Mouse (Mus musculus) CH12.LX (cell line): Measurements from ENCODE around the gene Slc7a15. TPM values are rescaled to one million over a fixed set of nuclear protein-coding genes. Genes with fewer than 3 reads are reported as not detected.

Experiments used
- DNase-seq: peaks from one replicate; pipeline ENCODE4 v3.0.0-alpha.2; 2013; ENCODE audit errors: extremely low read depth
- H3K27ac ChIP-seq: 2 replicates; pipeline ENCODE4 v1.5.1; 2012; ENCODE audit warnings: low read depth, mild to moderate bottlenecking, control low read depth, moderate library complexity; ENCODE audit not compliant: insufficient read depth
- H3K27me3 ChIP-seq: replicated peaks from 2 replicates; pipeline ENCODE3; 2012; ENCODE audit warnings: inconsistent platforms
- H3K36me3 ChIP-seq, 2 experiments: replicated peaks in 1 of 2; 2 replicates each; pipeline versions ENCODE3 to v1.6.1; 2012; ENCODE audit warnings: inconsistent platforms in 1 of 2, low read length in 1 of 2, mild to moderate bottlenecking in 1 of 2, mixed read lengths in 1 of 2, moderate library complexity in 1 of 2; ENCODE audit not compliant: control insufficient read depth in 1 of 2, insufficient read depth in 1 of 2
- H3K4me1 ChIP-seq, 2 experiments: 2 replicates each; pipeline ENCODE4 v1.6.1; 2012; ENCODE audit warnings: inconsistent platforms in 1 of 2, moderate library complexity in 1 of 2; ENCODE audit not compliant: insufficient read depth in 2 of 2, control insufficient read depth in 1 of 2
- H3K4me2 ChIP-seq: 2 replicates; pipeline ENCODE4 v1.6.1; 2012; ENCODE audit warnings: low read depth, mild to moderate bottlenecking, control low read depth; ENCODE audit not compliant: poor library complexity, insufficient read depth, severe bottlenecking
- H3K4me3 ChIP-seq, 3 experiments: fragments of 150-350 bp in 1 of 3; sonication (generic) in 1 of 3; replicated peaks in 1 of 3; 2 replicates each; pipeline versions ENCODE3 to v1.5.1; 2011 to 2012; ENCODE audit warnings: low read depth in 2 of 3, low read length in 2 of 3, mild to moderate bottlenecking in 2 of 3, moderate library complexity in 2 of 3, control low read depth in 1 of 3, improper control_type of control experiment in 1 of 3, inconsistent platforms in 1 of 3, mixed read lengths in 1 of 3; ENCODE audit not compliant: poor library complexity in 1 of 3
- H3K79me2 ChIP-seq: replicated peaks from 2 replicates; pipeline ENCODE4 v1.6.1; 2012; ENCODE audit warnings: mild to moderate bottlenecking, moderate library complexity; ENCODE audit not compliant: control insufficient read depth, poor library complexity, insufficient read depth, severe bottlenecking; ENCODE audit errors: extremely low read depth
- H3K9ac ChIP-seq: 2 replicates; pipeline ENCODE4 v1.6.1; 2012; ENCODE audit warnings: low read depth, mild to moderate bottlenecking, control low read depth, moderate library complexity; ENCODE audit not compliant: insufficient read depth
- H3K9me3 ChIP-seq: replicated peaks from 2 replicates; pipeline ENCODE3; 2012; ENCODE audit warnings: low read length, inconsistent platforms, mixed read lengths
- CHD1 ChIP-seq: IDR thresholded peaks from 2 replicates; pipeline ENCODE4 v1.6.1; 2012; ENCODE audit warnings: low read depth, low read length, improper control_type of control experiment, inconsistent platforms
- ELF1 ChIP-seq: IDR thresholded peaks from 2 replicates; pipeline ENCODE4 v1.6.1; 2014; ENCODE audit warnings: low read depth, mild to moderate bottlenecking, inconsistent platforms, low read length, improper control_type of control experiment
- EP300 ChIP-seq: IDR thresholded peaks from 2 replicates; pipeline ENCODE4 v1.6.1; 2011; ENCODE audit warnings: low read length, improper control_type of control experiment
- HCFC1 ChIP-seq: IDR thresholded peaks from 2 replicates; pipeline ENCODE4 v1.6.1; 2012; ENCODE audit warnings: low read depth, mild to moderate bottlenecking, inconsistent platforms, low read length, improper control_type of control experiment
- KAT2A ChIP-seq: IDR thresholded peaks from 2 replicates; pipeline ENCODE4 v1.6.1; 2012; ENCODE audit warnings: low read length, improper control_type of control experiment, inconsistent platforms; ENCODE audit not compliant: insufficient replicate concordance
- MXI1 ChIP-seq: IDR thresholded peaks from 2 replicates; pipeline ENCODE4 v1.6.1; 2011; ENCODE audit warnings: mild to moderate bottlenecking, low read depth, low read length, improper control_type of control experiment
- NRF1 ChIP-seq: IDR thresholded peaks from 2 replicates; pipeline ENCODE4 v1.6.1; 2014; ENCODE audit warnings: low read depth, mild to moderate bottlenecking, inconsistent platforms, low read length, improper control_type of control experiment, moderate library complexity
- POLR2AphosphoS2 ChIP-seq: IDR thresholded peaks from 2 replicates; pipeline ENCODE4 v1.6.1; 2011; ENCODE audit warnings: low read depth, low read length, improper control_type of control experiment
- RAD21 ChIP-seq: IDR thresholded peaks from 2 replicates; pipeline ENCODE4 v1.6.1; 2011; ENCODE audit warnings: low read depth, mild to moderate bottlenecking, low read length, improper control_type of control experiment, moderate library complexity
- TCF12 ChIP-seq: IDR thresholded peaks from 2 replicates; pipeline ENCODE4 v1.6.1; 2014; ENCODE audit warnings: low read depth, mild to moderate bottlenecking, inconsistent platforms, low read length, improper control_type of control experiment
- USF2 ChIP-seq: conservative IDR thresholded peaks from 2 replicates; pipeline ENCODE4 v1.6.1; 2011; ENCODE audit warnings: low read depth, low read length, improper control_type of control experiment
- ZKSCAN1 ChIP-seq: IDR thresholded peaks from 2 replicates; pipeline ENCODE4 v1.6.1; 2012; ENCODE audit warnings: low read depth, inconsistent platforms, low read length, improper control_type of control experiment, borderline replicate concordance
- dilution Hi-C: fragments of 300-500 bp; cut with MboI; formaldehyde crosslinking; loops from 2 replicates; pipeline ENCODE4 v1.14.3; 2020; ENCODE audit warnings: low sequenced_read_pairs; ENCODE audit not compliant: extremely low pct_unique_long_range_greater_than_20kb, extremely low pct_ligation_motif_present
- in situ Hi-C: fragments of 300-500 bp; cut with MboI; formaldehyde crosslinking; loops from 3 replicates; pipeline ENCODE4 v1.14.3; 2019; ENCODE audit warnings: low sequenced_read_pairs, low pct_ligation_motif_present, low pct_unique_long_range_greater_than_20kb, mixed read lengths
- polyA plus RNA-seq: library from polyadenylated mRNA; unstranded; fragments of >175 nt; gene quantifications from 2 replicates; pipeline ENCODE4 v1.2.1, GENCODE M21; 2012; ENCODE audit warnings: low read depth; ENCODE audit not compliant: insufficient read length
- total RNA-seq, 2 experiments: library from RNA; depleted of rRNA; stranded (reverse); fragments of 300-350 nt in 1 of 2; fragments of >200 nt in 1 of 2; gene quantifications; 2 replicates each; pipeline ENCODE4 v1.2.3; 2012 to 2014

The Slc7a15 gene
- total and polyA plus RNA-seq, 3 experiments, result not detected

DNA sequence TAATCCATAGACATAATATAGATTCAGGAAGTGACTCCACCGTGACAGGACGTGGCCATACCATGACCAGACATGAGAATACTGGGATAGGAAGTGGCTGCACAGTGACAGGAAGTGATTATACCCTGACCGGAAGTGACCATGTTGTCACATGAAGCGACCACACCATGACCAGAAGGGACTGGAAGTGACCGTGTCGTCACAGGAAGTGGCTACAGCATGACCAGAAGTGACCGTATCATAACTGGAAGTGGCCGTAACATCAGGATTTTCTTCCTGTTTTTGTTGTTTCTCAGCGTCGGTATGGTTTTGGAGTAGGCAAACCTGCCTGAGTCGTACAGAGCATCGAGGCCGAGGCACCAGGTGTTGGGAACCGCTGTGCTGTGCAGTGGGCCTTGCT, 38.1 kb upstream of the Slc7a15 start:
- Histone ChIP-seq H3K4me1 (peaks cover 0 to 6% of the 10 kb centered on the region in 2 experiments; a peak in 2 of 4 replicates), H3K27ac (no peak overlapping the region), H3K4me2 (no peak overlapping the region), H3K4me3 (no peak overlapping the region), H3K27me3 (no peaks in the 10 kb centered on the region), H3K9ac (no peak overlapping the region), H3K36me3 (peaks cover 2 to 3% of the 10 kb centered on the region in 2 experiments), H3K79me2 (no peaks in the 10 kb centered on the region), H3K9me3 (peaks cover 2% of the 10 kb centered on the region)
- no peak for TF ChIP-seq KAT2A
- 0 out of 2 replicates have a peak, but pooled peaks have one; percentile 37 for TF ChIP-seq ELF1
- DNase-seq, result no peak
- in situ Hi-C loops, result no loop called here
- dilution Hi-C loops, result no loop called here

GRCm38 (mm10) chr12:8635546-8635945, 36.7 kb upstream of the Slc7a15 start:
- Histone ChIP-seq H3K9ac (no peak overlapping the region), H3K27ac (no peak overlapping the region), H3K27me3 (no peaks in the 10 kb centered on the region), H3K9me3 (peaks cover 2% of the 10 kb centered on the region), H3K36me3 (peaks cover 2 to 3% of the 10 kb centered on the region in 2 experiments), H3K4me2 (no peak overlapping the region), H3K4me3 (no peak overlapping the region), H3K79me2 (no peaks in the 10 kb centered on the region), H3K4me1 (peaks cover 0 to 4% of the 10 kb centered on the region in 2 experiments; a peak in 1 of 4 replicates)
- TF ChIP-seq USF2 (no peak), POLR2AphosphoS2 (no peak), HCFC1 (no peak), ZKSCAN1 (peak; percentile 78), ELF1 (no peak)
- dilution Hi-C loops (no loop called here), in situ Hi-C loops (no loop called here)
- DNase-seq, result no peak

DNA sequence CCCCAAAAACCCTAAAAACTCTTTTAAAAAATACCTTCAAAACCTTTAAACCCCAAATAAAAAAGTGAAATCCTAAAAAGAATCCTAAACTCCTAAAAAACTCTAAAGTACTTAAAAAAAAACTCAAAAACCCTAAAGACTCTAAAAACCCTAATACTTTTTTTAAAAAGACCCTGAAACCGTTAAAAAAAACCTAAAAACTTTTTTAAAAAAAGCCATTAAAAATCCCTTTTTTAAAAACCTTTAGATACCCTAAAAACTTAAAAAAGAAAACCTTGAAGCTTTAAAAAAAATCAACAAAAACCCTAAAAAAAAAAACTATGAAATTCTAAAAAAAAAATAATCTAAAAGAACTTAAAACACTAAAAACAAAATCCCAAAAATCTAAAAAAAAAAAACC, 35.4 kb upstream of the Slc7a15 start:
- DNase-seq, result no peak
- dilution Hi-C loops, result no loop called here

More for the DNA sequence above, 35.4 kb upstream of the Slc7a15 start:
- H3K36me3 ChIP-seq, result peaks cover 2 to 3% of the 10 kb centered on the region in 2 experiments
- no peaks in the 10 kb centered on the region for H3K27me3 ChIP-seq
- no peak overlapping the region for H3K27ac ChIP-seq
- H3K9me3 ChIP-seq, result peaks cover 2% of the 10 kb centered on the region
- H3K79me2 ChIP-seq, result no peaks in the 10 kb centered on the region
- H3K9ac ChIP-seq, result no peak overlapping the region
- in situ Hi-C loops, result no loop called here
- H3K4me2 ChIP-seq, result no peak overlapping the region
- peaks cover 0 to 4% of the 10 kb centered on the region in 2 experiments; a peak in 1 of 4 replicates for H3K4me1 ChIP-seq
- no peak for TF ChIP-seq MXI1
- no peak for TF ChIP-seq HCFC1
- TF ChIP-seq CHD1, result no peak
- TF ChIP-seq TCF12, result no peak
- no peak for TF ChIP-seq RAD21
- no peak for TF ChIP-seq EP300
- TF ChIP-seq NRF1, result no peak
- TF ChIP-seq, all 38 proteins: peak for 0
- H3K4me3 ChIP-seq, result no peak overlapping the region
